Mouse (Mus musculus) stomach, embryonic 16.5 days (tissue): ENCODE data around the gene Vps37d. TPM values are rescaled to one million over a fixed set of nuclear protein-coding genes. Genes with fewer than 3 reads are reported as not detected.

Experiments used
- ATAC-seq: fragments of 200-750 bp; cut with Nextera tagmentation; 2 replicates; pipeline ENCODE4 v1.8.0; 2017; ENCODE audit warnings: moderate number of reproducible peaks, moderate TSS enrichment; ENCODE audit not compliant: insufficient read depth, low FRiP score
- H3K27ac ChIP-seq: fragments of 300-500 bp; sonication (generic); 2 replicates; pipeline ENCODE4 v1.5.1; 2014; ENCODE audit warnings: low read length
- H3K27me3 ChIP-seq: fragments of 300-500 bp; sonication (generic); 2 replicates; pipeline ENCODE4 v1.6.1; 2014; ENCODE audit warnings: low read length, control low read depth, mixed read lengths; ENCODE audit not compliant: control insufficient read depth, insufficient read depth
- H3K36me3 ChIP-seq: fragments of 300-500 bp; sonication (generic); 2 replicates; pipeline ENCODE4 v1.6.1; 2014; ENCODE audit warnings: low read length; ENCODE audit not compliant: control insufficient read depth, insufficient read depth
- H3K4me1 ChIP-seq: fragments of 300-500 bp; sonication (generic); 2 replicates; pipeline ENCODE4 v1.6.1; 2014; ENCODE audit warnings: low read length, control low read depth, mixed read lengths; ENCODE audit not compliant: control insufficient read depth, insufficient read depth
- H3K4me2 ChIP-seq: fragments of 300-500 bp; sonication (generic); 2 replicates; pipeline ENCODE4 v1.6.1; 2014; ENCODE audit warnings: low read depth, low read length, mixed read lengths
- H3K4me3 ChIP-seq: fragments of 300-500 bp; sonication (generic); replicated peaks from 2 replicates; pipeline ENCODE4 v1.5.1; 2014; ENCODE audit warnings: mild to moderate bottlenecking, low read length
- H3K9ac ChIP-seq: fragments of 300-500 bp; sonication (generic); 2 replicates; pipeline ENCODE4 v1.6.1; 2014; ENCODE audit warnings: low read length
- H3K9me3 ChIP-seq: fragments of 300-500 bp; sonication (generic); replicated peaks from 2 replicates; pipeline ENCODE4 v1.6.1; 2016; ENCODE audit warnings: low read length, control low read depth; ENCODE audit not compliant: control insufficient read depth
- WGBS: fragments of 180-500 bp; shearing (Covaris S2); extraction: QIAGEN DNeasy Blood & Tissue Kit; methylation state at CpG from one replicate; pipeline ENCODE4 v1.1.7; 2014; 5-methylcytosine and 5-hydroxymethylcytosine counted together
- polyA plus RNA-seq: library from polyadenylated mRNA; unstranded; fragments of >200 nt; fragmentation: Nextera tagmentation; extraction: Ambion mirVana; gene quantifications from 2 replicates; pipeline ENCODE4 v1.2.1, GENCODE M21; 2015

The Vps37d gene
- polyA plus RNA-seq, 1 experiment from 2014 or later, result 3.5 TPM

DNA sequence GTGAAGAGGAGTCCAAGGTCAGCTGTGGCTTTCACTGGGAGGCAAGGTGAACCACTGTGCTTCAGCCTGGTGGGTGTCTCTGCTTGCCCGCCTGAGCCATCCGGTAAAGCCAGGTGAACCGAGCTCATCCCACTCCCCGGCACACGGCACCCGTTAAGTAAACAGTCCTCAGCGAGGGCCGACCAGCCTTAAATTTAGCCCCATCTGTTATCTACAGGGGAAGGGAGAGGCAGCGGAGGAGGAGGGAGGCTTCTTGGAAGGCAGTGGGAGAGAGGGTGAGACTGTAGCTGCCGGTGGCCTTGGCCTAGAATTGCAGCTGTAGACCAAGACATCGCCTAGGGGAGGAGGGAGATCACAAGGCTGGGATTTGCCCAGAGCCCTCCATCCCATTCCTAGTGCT lies 37.3 kb downstream of the Vps37d start:
- no peak for ATAC-seq
- WGBS, result 32% methylated on average over 11 of the region's 11 CpGs

GRCm38 (mm10) chr5:135040059-135040458 lies 38.0 kb downstream of the Vps37d start:
- H3K4me2 ChIP-seq, result no peak overlapping the region
- H3K27me3 ChIP-seq, result no peaks in the 10 kb centered on the region
- 0 out of 2 replicates have a peak, but pooled peaks cover 8% of the 10 kb centered on the region for H3K36me3 ChIP-seq
- 57% methylated on average over 6 of the region's 6 CpGs for WGBS
- H3K4me3 ChIP-seq, result no peak overlapping the region
- ATAC-seq, result no peak
- H3K9me3 ChIP-seq, result no peaks in the 10 kb centered on the region
- no peaks in the 10 kb centered on the region for H3K4me1 ChIP-seq
- no peak overlapping the region for H3K27ac ChIP-seq
- H3K9ac ChIP-seq, result no peak overlapping the region

More for the DNA sequence above, 37.3 kb downstream of the Vps37d start:
- Histone ChIP-seq H3K4me3 (no peak overlapping the region), H3K27me3 (no peaks in the 10 kb centered on the region), H3K4me2 (no peak overlapping the region), H3K9ac (no peak overlapping the region), H3K27ac (no peak overlapping the region), H3K9me3 (no peaks in the 10 kb centered on the region), H3K4me1 (no peaks in the 10 kb centered on the region), H3K36me3 (0 out of 2 replicates have a peak, but pooled peaks cover 8% of the 10 kb centered on the region)

GRCm38 (mm10) chr5:135039541-135039940 lies 38.5 kb downstream of the Vps37d start:
- 0 out of 2 replicates have a peak, but pooled peaks cover 3% of the 10 kb centered on the region for H3K36me3 ChIP-seq
- 82% methylated on average over 9 of the region's 9 CpGs for whole genome bisulfite sequencing
- H3K27me3 ChIP-seq, result no peaks in the 10 kb centered on the region
- H3K27ac ChIP-seq, result no peak overlapping the region
- ATAC-seq, result no peak
- H3K4me3 ChIP-seq, result no peak overlapping the region
- no peaks in the 10 kb centered on the region for H3K9me3 ChIP-seq
- H3K9ac ChIP-seq, result no peak overlapping the region
- H3K4me1 ChIP-seq, result no peaks in the 10 kb centered on the region
- no peak overlapping the region for H3K4me2 ChIP-seq

GRCm38 (mm10) chr5:135037946-135038345 lies 40.1 kb downstream of the Vps37d start:
- Histone ChIP-seq H3K4me1 (no peaks in the 10 kb centered on the region), H3K27me3 (no peaks in the 10 kb centered on the region), H3K4me3 (no peak overlapping the region), H3K9me3 (no peaks in the 10 kb centered on the region), H3K4me2 (no peak overlapping the region), H3K9ac (no peak overlapping the region), H3K36me3 (0 out of 2 replicates have a peak, but pooled peaks cover 3% of the 10 kb centered on the region), H3K27ac (no peak overlapping the region)
- no peak for ATAC-seq
- WGBS, result 84% methylated on average over 3 of the region's 3 CpGs

- 62% methylated on average over 18 of the region's 18 CpGs for WGBS
- no peaks in the 10 kb centered on the region for H3K9me3 ChIP-seq
- H3K36me3 ChIP-seq, result 0 out of 2 replicates have a peak, but pooled peaks cover 3% of the 10 kb centered on the region
- no peak overlapping the region for H3K9ac ChIP-seq
- ATAC-seq, result no peak
- no peak overlapping the region for H3K4me3 ChIP-seq
- H3K4me2 ChIP-seq, result no peak overlapping the region
- H3K4me1 ChIP-seq, result no peaks in the 10 kb centered on the region
- H3K27ac ChIP-seq, result no peak overlapping the region
- H3K27me3 ChIP-seq, result no peaks in the 10 kb centered on the region
Observed at GRCm38 (mm10) chr5:135035608-135036359, 42.3 kb downstream of the Vps37d start.

DNA sequence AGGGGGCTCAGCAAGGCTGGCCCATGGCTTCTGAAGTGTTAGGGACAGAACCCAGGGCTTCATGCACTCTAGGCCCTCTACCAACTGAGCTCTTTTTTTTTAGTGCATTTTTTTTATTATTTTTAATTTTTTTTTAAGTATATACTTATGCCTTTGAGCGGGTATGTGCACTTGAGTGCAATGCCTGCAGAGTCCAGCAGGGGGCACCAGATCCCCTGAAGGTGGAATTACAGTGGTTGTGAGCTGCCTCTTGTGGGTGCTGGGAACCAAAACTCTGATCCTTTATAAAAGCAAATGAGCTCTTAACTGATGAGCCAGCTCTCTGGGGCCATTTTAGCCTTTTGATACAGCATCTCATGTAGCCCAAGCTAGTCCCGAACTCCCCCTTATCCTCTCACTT lies 43.5 kb downstream of the Vps37d start:
- Histone ChIP-seq H3K9ac (no peak overlapping the region), H3K4me2 (no peak overlapping the region), H3K36me3 (0 out of 2 replicates have a peak, but pooled peaks cover 3% of the 10 kb centered on the region), H3K27ac (no peak overlapping the region), H3K27me3 (no peaks in the 10 kb centered on the region), H3K4me1 (peaks cover under 1% of the 10 kb centered on the region; the same call in 1 of the 2 replicates), H3K9me3 (no peaks in the 10 kb centered on the region), H3K4me3 (no peak overlapping the region)
- 91% methylated on average over 2 of the region's 2 CpGs for WGBS
- ATAC-seq, result no peak

DNA sequence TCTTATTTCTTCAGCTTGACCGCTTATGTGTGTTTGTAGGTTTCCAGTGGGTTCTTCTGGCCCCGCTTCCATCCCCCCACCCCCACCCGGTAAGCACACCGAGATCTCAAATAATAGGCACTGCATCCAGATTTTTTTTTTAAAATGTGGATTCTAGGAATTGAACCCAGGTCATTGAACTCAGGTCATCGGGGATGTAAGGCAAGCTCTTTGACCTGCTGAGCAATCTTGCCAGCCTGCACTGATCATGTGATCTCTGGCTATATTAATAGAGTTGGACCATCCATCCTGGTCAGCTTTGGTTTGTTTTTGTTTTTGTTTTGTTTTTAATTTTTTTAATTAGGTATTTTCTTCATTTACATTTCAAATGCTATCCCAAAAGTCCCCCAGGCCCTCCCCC lies 45.5 kb downstream of the Vps37d start:
- 92% methylated on average over 5 of the region's 5 CpGs for WGBS
- H3K4me3 ChIP-seq, result no peak overlapping the region
- no peak overlapping the region for H3K27ac ChIP-seq
- ATAC-seq, result no peak
- no peak overlapping the region for H3K9ac ChIP-seq
- no peak overlapping the region for H3K4me2 ChIP-seq
- H3K9me3 ChIP-seq, result no peaks in the 10 kb centered on the region
- no peaks in the 10 kb centered on the region for H3K36me3 ChIP-seq
- H3K4me1 ChIP-seq, result peaks cover 13% of the 10 kb centered on the region
- no peaks in the 10 kb centered on the region for H3K27me3 ChIP-seq

DNA sequence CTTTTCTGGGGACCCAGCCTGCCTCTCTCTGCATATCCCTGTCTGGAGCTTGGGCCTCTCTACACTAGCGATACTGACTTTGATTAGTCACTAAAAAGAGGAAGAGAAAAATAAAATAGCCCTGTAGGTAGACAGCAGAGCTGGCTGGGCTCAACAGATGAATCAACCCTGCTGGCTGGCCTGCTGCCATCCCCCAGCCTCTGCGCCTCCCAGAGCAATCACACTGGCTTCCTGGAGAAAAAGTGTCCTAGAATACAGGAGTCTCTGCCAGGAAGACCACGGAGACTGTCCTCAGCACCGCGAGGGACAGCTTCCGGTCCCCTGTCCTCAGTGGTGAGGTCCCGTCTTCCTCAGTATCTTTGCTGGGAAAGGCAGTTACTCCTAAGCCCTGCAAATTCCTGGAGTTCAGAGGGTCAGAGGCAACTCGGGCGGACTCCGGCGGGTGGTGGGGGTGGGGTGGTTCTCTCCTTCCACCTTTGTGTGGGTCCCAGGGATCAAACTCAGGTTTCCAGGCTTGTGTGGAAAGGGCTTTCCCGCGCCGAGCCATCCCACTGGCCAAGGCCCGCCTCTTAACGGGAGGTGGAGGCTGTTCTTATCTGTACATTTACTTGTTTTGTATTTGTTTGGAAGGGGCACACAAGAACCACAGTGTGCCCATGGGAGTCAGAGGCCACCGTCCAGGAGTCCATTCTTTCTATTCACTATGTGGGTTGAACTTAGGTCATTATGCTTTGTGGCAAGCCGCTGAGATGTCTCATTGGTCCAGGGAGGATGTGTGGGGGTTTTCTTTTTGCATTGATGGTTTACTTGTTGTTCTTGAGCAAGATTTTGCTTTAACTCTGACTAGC lies 48.8 kb downstream of the Vps37d start:
- no peak; the same call in 1 of the 2 replicates for ATAC-seq
- H3K27me3 ChIP-seq, result no peaks in the 10 kb centered on the region
- WGBS, result 33% methylated on average over 18 of the region's 18 CpGs
- peak overlapping the region; percentile 14; the same call in 1 of the 2 replicates for H3K27ac ChIP-seq
- peak overlapping the region; percentile 23; the same call in 1 of the 2 replicates for H3K4me2 ChIP-seq
- no peaks in the 10 kb centered on the region for H3K36me3 ChIP-seq
- peaks cover 33% of the 10 kb centered on the region for H3K4me1 ChIP-seq
- peak overlapping the region; percentile 57; the same call in 1 of the 2 replicates for H3K9ac ChIP-seq
- H3K9me3 ChIP-seq, result no peaks in the 10 kb centered on the region
- H3K4me3 ChIP-seq, result peak overlapping the region; percentile 10; the same call in 1 of the 2 replicates

GRCm38 (mm10) chr5:135025899-135026298 lies 52.2 kb downstream of the Vps37d start:
- Histone ChIP-seq H3K27me3 (no peaks in the 10 kb centered on the region), H3K9ac (peak overlapping the region; percentile 61), H3K4me2 (peak overlapping the region; percentile 36), H3K4me3 (peak overlapping the region; percentile 3; the same call in 1 of the 2 replicates), H3K9me3 (no peaks in the 10 kb centered on the region), H3K4me1 (peaks cover 40% of the 10 kb centered on the region), H3K36me3 (no peaks in the 10 kb centered on the region), H3K27ac (no peak overlapping the region)
- ATAC-seq, result no peak
- WGBS, result 6% methylated on average over 7 of the region's 7 CpGs
